8 mouse cellular contexts compared by ENCODE assay signal in the genomic region with DNA sequence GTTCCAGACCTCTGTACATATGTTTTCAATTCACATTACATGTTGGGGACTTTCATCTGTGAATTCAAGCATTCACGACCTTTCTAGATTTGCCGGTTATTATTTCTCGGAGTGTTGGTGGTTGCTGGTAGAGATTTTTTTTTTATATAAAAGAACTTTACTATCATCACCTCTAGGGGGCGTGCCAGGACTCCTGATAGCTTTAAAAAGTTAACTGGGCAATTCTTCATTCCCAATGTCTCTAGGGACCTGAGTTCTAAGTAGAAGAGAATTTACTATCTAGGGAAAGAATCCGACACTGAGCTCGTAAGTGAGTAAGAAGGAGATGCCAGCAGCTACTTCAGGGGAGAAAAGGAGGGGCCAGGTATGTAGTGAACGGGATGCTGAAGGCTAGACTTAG.
A peak's percentile ranks its signal among the peaks of the same experiment; 100 is the strongest.
DNase-seq lines count a peak whose midpoint lies in the region; ATAC-seq lines count a peak whose summit lies in the region.

No protein-coding gene starts in this region.

- no peak for ATAC-seq in inflammation-experienced regulatory T-cells, adult 6 months

- DNase-seq in adrenal gland, postnatal 14 days: peak; percentile 69
- DNase-seq in adrenal gland, adult 2 months: no peak
- DNase-seq in layer of hippocampus, adult 11-12 months (ENCODE audit: low spot score): peak; percentile 12
- DNase-seq in layer of hippocampus, adult 9-10 months (ENCODE audit: low spot score): no peak
- peak; percentile 14 for DNase-seq in 416B (ENCODE audit: low read depth)
- DNase-seq in kidney, postnatal 14 days: peak; percentile 18
- DNase-seq in heart, adult 11 months: no peak

Comparison
In these comparisons a context has a peak if more than half of its experiments do, and no peak if none do; other contexts are left out.
1. DNase-seq: peak in adrenal gland, postnatal 14 days (single experiment), layer of hippocampus, adult 11-12 months (single experiment), 416B (single experiment) and kidney, postnatal 14 days (single experiment); none in adrenal gland, adult 2 months (single experiment), layer of hippocampus, adult 9-10 months (single experiment) and heart, adult 11 months (single experiment).